Mouse (Mus musculus) spleen, adult 18-20 months (tissue): ENCODE results near the gene Eno2.
"Not testable (repeated sequence)": the region's sequence is repeated elsewhere in the genome, so short reads cannot be mapped to it uniquely, and the experiment has no call there.

Experiments
- DNase-seq, 2 experiments: peaks; one replicate each; pipeline ENCODE4 v3.0.0; 2022; ENCODE audit warnings: mixed read lengths in 2 of 2

Eno2 gene

DNA sequence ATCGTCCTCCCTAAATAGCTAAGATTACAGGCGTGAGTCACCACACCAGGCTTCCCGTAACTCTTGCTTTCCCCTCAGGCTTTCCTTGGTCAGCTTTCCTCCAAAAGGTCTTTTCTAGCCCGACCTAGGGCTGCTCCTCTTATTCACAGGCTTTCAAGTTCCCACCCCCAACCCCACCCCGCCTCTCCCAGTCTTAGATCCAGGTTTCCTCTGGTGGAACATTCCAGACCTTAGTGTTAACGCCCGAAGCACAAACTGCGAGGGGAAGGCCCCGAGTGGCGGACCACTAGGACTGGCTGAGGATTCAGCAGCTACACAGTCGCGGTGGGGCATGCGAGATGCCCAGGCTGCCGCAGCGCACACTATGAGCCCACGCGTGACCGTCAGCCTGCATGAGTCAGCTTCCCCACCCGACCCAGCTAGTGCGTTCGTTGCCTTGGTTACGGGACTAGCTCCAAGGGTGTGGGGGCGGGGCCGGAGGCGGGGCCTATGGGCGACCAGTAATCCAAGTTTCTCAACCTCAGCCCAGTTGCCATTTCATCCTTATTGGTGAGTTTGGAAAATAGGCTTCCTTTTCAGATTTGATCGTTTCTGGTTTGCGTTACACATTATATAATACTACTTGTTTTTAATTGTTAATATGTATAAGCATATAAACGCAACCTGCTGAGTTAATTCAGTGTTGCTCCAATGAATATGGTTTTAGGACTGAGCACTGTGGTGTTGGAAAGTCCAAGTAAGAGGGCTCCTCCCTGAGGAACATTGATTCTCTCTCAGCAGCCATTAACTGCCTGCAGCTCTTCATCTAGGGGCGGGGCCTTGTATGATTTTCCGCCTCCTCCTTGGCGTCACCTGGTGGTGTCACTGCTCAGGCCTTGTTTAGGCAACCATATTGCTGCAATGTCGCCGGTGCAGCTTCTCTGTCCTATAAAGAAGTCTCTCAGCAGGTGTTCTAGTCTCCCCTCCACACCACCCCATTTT lies 36.2 kb upstream of the Eno2 start:
- peak; percentile 72 to 78 for DNase-seq

DNA sequence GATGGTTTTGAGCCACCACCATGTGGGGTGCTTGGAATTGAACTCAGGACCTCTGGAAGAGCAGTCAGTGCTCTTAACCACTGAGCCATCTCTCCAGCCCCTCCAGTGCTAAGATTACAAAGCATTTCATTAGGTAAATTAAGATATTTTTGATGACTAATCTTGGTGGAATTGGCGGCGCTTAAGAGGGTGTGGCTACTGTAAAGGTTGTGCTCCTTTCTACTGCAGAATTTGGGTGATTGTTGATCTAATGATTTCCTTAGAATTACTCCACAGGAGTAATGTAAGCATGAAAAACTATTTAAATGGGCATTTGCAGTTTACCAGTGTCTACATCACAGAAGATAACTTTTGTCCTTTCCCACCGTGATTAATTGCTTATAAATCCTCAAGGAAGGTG lies 34.9 kb upstream of the Eno2 start:
- no peak for DNase-seq

DNA sequence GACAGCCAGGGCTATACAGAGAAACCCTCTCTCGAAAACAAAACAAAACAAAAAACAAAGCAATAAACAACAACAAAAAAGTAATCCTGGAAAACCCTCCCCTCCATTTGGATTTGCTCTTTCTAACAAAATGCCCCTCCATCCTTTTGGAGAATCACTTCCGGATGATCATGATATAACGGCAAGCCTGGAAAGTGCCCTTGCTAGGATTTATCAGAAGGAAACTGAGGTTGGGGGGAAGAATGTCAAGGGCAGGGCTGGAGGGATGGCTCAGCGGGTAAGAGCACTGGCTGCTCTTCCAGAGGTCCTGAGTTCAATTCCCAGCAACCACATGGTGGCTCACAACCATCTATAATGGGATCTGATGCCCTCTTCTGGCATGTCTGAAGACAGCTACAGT lies 34.2 kb upstream of the Eno2 start:
- not testable (repeated sequence) for DNase-seq

DNA sequence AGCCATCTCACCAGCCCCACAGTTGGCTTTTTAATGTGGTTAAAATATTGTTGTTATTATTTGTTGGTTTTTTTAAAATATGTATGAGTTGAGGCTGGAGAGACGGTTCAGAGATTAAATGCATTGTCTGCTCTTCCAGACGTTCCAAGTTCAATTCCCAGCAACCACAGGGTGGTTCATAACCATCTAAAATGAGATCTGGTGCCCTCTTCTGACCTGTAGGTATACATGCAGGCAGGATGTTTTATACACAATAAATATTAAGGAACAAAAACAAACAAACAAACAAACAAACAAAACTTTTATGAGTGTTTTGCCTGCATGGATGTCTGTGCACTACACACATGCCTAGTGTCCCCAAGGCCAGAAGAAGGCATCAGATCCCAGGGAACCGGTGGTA lies 33.6 kb upstream of the Eno2 start:
- no peak for DNase-seq

DNA sequence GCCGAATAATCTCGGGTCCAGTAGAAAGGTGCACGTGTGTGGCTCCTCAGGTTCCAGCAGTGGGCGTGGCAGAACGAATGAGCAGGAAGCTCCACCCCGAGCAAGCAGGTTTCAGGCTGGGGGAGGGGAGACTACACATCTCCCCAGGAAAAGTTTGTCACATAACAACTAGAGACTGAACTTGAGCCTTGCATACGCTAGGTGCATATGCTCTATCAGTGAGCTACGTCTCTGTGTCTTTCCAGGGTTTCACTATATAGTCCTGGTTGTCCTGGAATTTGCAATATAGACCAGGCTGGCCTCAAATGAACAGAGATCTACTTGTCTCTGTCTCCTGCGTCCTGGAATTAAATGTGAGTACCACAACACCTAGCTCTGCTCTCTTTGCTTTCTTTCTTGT lies 32.9 kb upstream of the Eno2 start:
- DNase-seq = not testable (repeated sequence)

DNA sequence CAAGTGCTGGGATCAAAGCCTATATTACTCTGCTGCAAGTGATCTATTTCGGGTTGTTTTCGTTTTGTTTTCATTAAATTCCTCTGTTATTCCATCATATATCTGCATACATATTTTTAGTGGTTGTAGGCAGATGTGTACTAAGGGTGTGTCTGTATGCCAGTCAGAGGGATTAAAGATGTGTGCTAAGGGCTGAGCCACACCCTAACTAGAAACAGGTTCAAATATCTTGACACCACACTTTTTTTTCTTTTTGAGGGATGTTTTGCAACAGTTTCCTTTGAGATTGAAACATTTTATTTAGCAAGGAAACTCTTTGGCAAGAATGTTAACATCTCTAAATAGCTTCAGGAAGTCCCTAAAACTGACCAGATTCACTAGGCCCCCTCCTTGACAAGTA lies 26.7 kb upstream of the Eno2 start:
- DNase-seq = no peak

- no peak for DNase-seq
Observed at GRCm38 (mm10) chr6:124795781-124796180, 26.3 kb upstream of the Eno2 start.

GRCm38 (mm10) chr6:124791911-124792310 lies 22.4 kb upstream of the Eno2 start:
- DNase-seq = no peak

GRCm38 (mm10) chr6:124790121-124790520 lies 20.6 kb upstream of the Eno2 start:
- DNase-seq = no peak

DNA sequence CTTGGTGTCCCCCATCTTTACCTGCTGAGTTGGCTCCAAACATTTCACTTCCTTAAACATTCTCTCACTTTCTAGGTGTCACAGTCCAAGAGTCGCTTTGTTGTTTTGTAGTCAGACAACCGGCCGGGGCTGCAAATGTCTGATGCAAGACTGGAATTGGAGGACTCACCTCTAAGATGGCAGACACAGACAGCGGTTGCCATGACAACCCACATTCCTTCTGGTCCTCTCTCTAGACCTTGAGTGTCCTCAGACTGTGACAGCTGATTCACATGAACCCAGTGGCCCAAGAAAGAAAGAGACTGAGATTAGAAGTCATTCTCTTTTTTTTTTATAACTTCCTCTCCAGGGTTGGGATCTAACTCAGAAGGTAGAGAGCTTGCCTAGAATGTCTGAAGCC lies 20.0 kb upstream of the Eno2 start:
- DNase-seq = no peak

GRCm38 (mm10) chr6:124787722-124788121 lies 18.2 kb upstream of the Eno2 start:
- DNase-seq = no peak

- DNase-seq = no peak
Observed at GRCm38 (mm10) chr6:124786756-124787420, 17.4 kb upstream of the Eno2 start.

DNA sequence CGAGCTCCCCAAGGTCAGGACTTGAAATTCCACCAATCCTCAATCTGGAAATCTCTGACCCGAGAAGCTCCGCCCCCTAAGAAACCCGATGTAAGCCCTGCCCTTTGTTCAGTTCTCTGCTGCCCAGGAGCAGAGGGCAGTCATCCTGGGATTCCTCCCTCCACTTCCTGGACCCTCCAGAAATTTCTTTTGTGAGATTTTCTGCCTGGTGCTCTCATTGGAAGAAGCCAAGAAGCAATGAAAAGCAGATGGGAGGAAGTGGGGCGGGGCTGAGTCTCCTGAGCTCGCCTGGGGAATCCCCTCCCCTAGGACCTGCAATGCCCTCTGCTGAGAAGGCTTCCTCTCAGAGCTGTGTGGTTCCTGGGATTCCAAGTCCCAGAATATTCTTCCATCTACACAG lies 13.0 kb upstream of the Eno2 start:
- peak in 1 of 2 experiments; percentile 58 for DNase-seq

- DNase-seq = no peak
Observed at GRCm38 (mm10) chr6:124780917-124781316, 11.4 kb upstream of the Eno2 start.

DNA sequence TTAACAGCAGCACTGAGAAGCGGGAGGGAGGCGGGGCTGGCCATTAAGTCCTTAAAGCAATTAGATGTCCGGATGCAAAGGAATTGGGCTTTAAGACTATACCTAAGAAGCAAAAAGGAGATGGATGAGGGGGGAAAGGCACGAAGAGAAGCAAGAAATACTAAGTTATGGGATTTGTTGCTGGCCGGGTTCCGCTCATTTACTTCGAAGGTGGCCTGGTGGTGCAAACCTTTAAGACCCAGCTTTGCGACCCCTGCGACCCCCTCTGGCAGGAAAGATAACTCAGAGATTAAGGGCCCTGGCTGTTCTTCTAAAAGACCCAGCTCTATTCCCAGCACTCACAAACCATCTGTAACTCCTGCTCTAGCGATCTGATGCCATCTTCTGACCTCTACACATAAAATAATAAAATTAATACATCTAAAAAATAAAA lies 10.5 kb upstream of the Eno2 start:
- no peak for DNase-seq

GRCm38 (mm10) chr6:124779222-124779983 lies 9.9 kb upstream of the Eno2 start, which contains the start of gene Lrrc23:
TSS of gene Lrrc23 (minus strand) at chr6:124779727.
- DNase-seq = peak in 1 of 2 experiments; percentile 49

- DNase-seq = no peak
Observed at GRCm38 (mm10) chr6:124770511-124770910, 1.0 kb upstream of the Eno2 start.

GRCm38 (mm10) chr6:124770013-124770412 lies 540 bp upstream of the Eno2 start:
- DNase-seq = no peak

DNA sequence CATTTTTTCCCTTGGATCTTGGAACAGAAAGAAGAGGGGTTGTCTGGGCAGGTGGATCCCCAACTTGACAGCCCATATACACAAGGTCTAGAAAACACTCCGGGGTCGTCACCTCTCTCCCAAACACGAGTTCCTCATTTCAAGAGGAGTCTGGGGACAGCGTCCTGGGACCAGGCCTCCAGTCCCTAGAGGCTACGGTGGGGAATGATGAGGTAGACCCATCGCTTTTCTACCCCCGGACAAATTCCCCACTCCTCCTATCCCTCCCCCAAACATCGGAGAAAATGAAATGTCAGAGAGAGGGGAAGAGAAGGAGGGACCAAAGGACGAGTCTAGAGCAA lies 799 bp downstream of the Eno2 start:
- no peak for DNase-seq

DNA sequence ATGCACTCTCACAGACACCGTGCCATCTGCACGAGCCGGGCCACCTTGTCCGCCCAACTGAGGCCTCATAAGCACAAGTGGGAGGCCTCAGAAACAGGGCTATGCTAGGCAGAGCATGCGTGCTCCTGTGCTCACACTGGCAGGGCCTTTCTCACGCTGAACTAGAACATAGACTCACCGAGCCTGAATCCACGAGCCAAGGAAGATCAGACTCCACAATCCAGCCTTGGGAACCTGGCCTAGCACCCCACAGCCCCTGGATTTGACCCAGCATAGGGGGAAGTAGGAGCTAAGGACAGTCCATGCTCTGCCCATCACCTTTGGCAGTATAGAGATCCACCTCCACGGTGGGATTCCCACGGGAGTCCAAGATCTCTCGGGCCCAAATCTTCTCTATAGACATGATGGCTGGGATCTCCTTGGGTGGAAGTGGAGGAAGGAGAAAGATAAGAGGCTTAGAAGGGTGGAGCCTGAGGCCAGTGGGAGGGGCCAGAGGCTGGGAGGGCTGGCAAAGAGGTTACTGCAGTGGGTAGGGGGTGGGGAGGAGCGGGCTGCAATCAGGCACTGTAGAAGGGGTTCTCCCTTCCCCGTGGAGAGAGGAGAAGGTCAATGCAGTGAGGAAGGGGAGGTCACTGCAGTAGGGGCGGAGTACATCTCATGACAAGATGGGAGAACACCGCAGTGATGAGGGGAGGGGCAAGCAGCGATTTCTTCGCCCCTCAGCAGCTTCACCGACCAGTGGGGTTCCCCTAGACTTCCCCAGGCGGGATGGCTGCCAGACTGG lies 1.4 kb downstream of the Eno2 start:
- DNase-seq = no peak

DNA sequence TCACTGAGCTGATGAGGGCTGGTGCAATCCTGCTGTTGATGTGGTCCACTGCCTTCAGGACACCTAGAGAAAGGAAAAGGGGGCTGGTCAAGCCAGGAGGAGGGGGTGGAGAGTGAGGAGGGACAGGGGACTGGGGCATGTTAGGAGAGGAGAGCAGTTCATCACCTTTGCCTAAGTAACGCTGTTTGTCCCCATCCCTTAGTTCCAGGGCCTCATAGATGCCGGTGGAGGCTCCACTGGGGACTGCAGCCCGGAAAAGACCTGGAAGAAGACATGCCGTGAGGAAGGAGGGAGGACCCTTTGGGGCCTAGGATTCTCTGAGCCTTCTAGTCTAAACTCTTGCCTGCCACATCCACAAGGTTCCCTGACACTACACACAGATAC lies 1.9 kb downstream of the Eno2 start:
- DNase-seq = no peak

GRCm38 (mm10) chr6:124765951-124766350 lies 3.5 kb downstream of the Eno2 start:
- DNase-seq = no peak

DNA sequence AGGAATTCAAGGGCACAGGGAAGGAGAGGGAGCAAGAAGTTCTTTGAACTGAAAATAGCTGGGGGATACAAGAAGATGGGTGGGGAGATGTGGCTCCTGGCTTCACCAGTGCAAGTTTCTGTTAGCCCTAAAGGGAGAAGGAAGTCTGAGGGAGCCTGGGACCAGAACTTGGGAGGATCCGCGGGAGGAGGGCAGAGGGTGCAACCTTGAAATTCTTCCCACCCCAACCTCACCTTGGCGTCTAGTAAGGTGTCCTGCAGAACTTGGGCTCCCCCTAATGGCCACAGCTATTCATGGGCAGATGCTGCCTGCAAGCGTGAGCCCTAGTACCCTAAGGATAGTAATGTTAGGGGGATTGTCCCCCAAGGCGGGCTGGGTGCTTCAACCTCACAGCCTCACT lies 10.2 kb downstream of the Eno2 start:
- DNase-seq = peak; percentile 69 to 83
